Mouse (Mus musculus): ENCODE results near the gene Cltc.

- TF ChIP-seq CTCF (IDR thresholded peaks at IDR 0.05; ENCODE audit: low read depth, low read length) (no peak), POLR2A (IDR thresholded peaks at IDR 0.05; ENCODE audit: borderline replicate concordance, low read depth, low read length) (no peak)
These were observed 74.5 kb downstream of the Cltc start for GRCm38 (mm10) chr11:86682861-86683260.

Measured in bone marrow macrophage, adult 2 months (primary cell).